Comparison of ENCODE assay signal across 9 mouse cellular contexts in genomic region chr7:87583868-87584267, GRCm38 (mm10). TPM values are rescaled to one million over a fixed set of nuclear protein-coding genes. Genes with fewer than 3 reads are reported as not detected.
A peak's percentile ranks its signal among the peaks of the same experiment; 100 is the strongest.
DNase-seq lines count a peak whose midpoint lies in the region; ATAC-seq and TF ChIP-seq lines count a peak whose summit lies in the region.
"Had no signal": no experiment of that assay in that cellular context is flagged by ENCODE, and none has a peak within 500 bp of the region (broad histone marks: within the 10 kb centered on the region; RNA-seq: fewer than 3 reads in every experiment).

Grm5 (plus strand) TSS chr7:87584168.

- H3K4me3 ChIP-seq in lung, embryonic 14.5 days (ENCODE audit: low read depth, low read length), result 0 out of 2 replicates have a peak within 1 kb of the TSS, but pooled peaks have one; percentile 6
- H3K4me3 ChIP-seq in forebrain, embryonic 14.5 days (ENCODE audit: low read depth, low read length), result peak within 1 kb of the TSS; percentile 45
- peak within 1 kb of the TSS; percentile 40 for H3K4me3 ChIP-seq in neural tube, embryonic 12.5 days

- H3K9ac ChIP-seq in lung, embryonic 14.5 days, result no peak within 1 kb of the TSS
- H3K9ac ChIP-seq in forebrain, embryonic 14.5 days (ENCODE audit: low read length), result peak within 1 kb of the TSS; percentile 64
- peak within 1 kb of the TSS; percentile 59 for H3K9ac ChIP-seq in neural tube, embryonic 12.5 days

- 17% methylated on average over 2 of the region's 2 CpGs for WGBS in lung, embryonic 14.5 days
- 9% methylated on average over 2 of the region's 2 CpGs for WGBS in forebrain, embryonic 14.5 days
- 15% methylated on average over 2 of the region's 2 CpGs for WGBS in neural tube, embryonic 12.5 days

- H3K9me3 ChIP-seq in lung, embryonic 14.5 days (ENCODE audit: low read depth, low read length), result no peaks in the 10 kb centered on the region
- no peaks in the 10 kb centered on the region for H3K9me3 ChIP-seq in forebrain, embryonic 14.5 days (replicated peaks; ENCODE audit: control insufficient read depth, low read length)
- no peaks in the 10 kb centered on the region for H3K9me3 ChIP-seq in neural tube, embryonic 12.5 days

- no peak for ATAC-seq in lung, embryonic 14.5 days (ENCODE audit: insufficient read depth)
- ATAC-seq in forebrain, embryonic 14.5 days, result no peak
- 0 out of 2 replicates have a peak, but pooled peaks have one; percentile 11 for ATAC-seq in neural tube, embryonic 12.5 days (ENCODE audit: low FRiP score, low read depth)
- ATAC-seq in activated CD4-positive, CD25-positive, alpha-beta regulatory T cell, adult 4 months, result no peak

- H3K4me2 ChIP-seq in lung, embryonic 14.5 days, result peak within 1 kb of the TSS; percentile 53
- H3K4me2 ChIP-seq in forebrain, embryonic 14.5 days (ENCODE audit: low read length), result peak within 1 kb of the TSS; percentile 71
- peak within 1 kb of the TSS; percentile 73 for H3K4me2 ChIP-seq in neural tube, embryonic 12.5 days (replicated peaks)

- no peak within 1 kb of the TSS for H3K27ac ChIP-seq in lung, embryonic 14.5 days (ENCODE audit: low read depth)
- H3K27ac ChIP-seq in forebrain, embryonic 14.5 days (ENCODE audit: low read depth, low read length), result peak within 1 kb of the TSS; percentile 60; the same call in 1 of the 2 replicates
- no peak within 1 kb of the TSS for H3K27ac ChIP-seq in neural tube, embryonic 12.5 days

- H3K27me3 ChIP-seq in lung, embryonic 14.5 days (ENCODE audit: insufficient read depth, low read length), result peaks cover 19% of the 10 kb centered on the region
- H3K27me3 ChIP-seq in forebrain, embryonic 14.5 days (replicated peaks; ENCODE audit: control insufficient read depth, insufficient read depth, low read length), result no peaks in the 10 kb centered on the region; the same call in 1 of the 2 replicates
- peaks cover 15% of the 10 kb centered on the region; the same call in 1 of the 2 replicates for H3K27me3 ChIP-seq in neural tube, embryonic 12.5 days (replicated peaks)

- no peaks in the 10 kb centered on the region for H3K4me1 ChIP-seq in lung, embryonic 14.5 days (ENCODE audit: insufficient read depth)
- no peaks in the 10 kb centered on the region for H3K4me1 ChIP-seq in forebrain, embryonic 14.5 days (ENCODE audit: control insufficient read depth, insufficient read depth, low read length)
- 0 out of 2 replicates have a peak, but pooled peaks cover 3% of the 10 kb centered on the region for H3K4me1 ChIP-seq in neural tube, embryonic 12.5 days

- no peaks in the 10 kb centered on the region for H3K36me3 ChIP-seq in lung, embryonic 14.5 days (ENCODE audit: insufficient read depth)
- H3K36me3 ChIP-seq in forebrain, embryonic 14.5 days (ENCODE audit: control insufficient read depth, insufficient read depth, low read length), result no peaks in the 10 kb centered on the region
- H3K36me3 ChIP-seq in neural tube, embryonic 12.5 days, result no peaks in the 10 kb centered on the region

- DNase-seq in lung, embryonic 14.5 days, result no peak
- DNase-seq in lung, postnatal 25 days (ENCODE audit: low spot score), result no peak
- no peak for DNase-seq in forebrain, embryonic 14.5 days (ENCODE audit: low spot score)
- no peak for DNase-seq in layer of hippocampus, postnatal 36 days
- no peak for DNase-seq in cerebellum, adult 18-20 months
- no peak for DNase-seq in urinary bladder, postnatal 14 days (ENCODE audit: low spot score)
- DNase-seq: lung, adult 18-20 months had no signal

- TF ChIP-seq CTCF in lung, embryonic 14.5 days (IDR thresholded peaks at IDR 0.05; ENCODE audit: low read depth), result no peak

RNA-seq across cellular contexts. Expression of gene Grm5, which starts in this region (rescaled TPM):
- 0.03 TPM in 1 of 2 replicates, not detected in the other for polyA plus RNA-seq in lung, embryonic 14.5 days (2014; fragmentation: Nextera tagmentation; extraction: Ambion mirVana)
- polyA plus RNA-seq in forebrain, embryonic 14.5 days (2014; fragmentation: Nextera tagmentation; extraction: Ambion mirVana), result 14.3 and 24.2 TPM in 2 replicates
- total RNA-seq in layer of hippocampus, postnatal 36 days (2021), result 100 to 1,000 TPM; 256 to 259 TPM
- 2.8 and 3.5 TPM in 2 replicates for polyA plus RNA-seq in neural tube, embryonic 12.5 days (2016; fragmentation: Nextera tagmentation; extraction: Ambion mirVana)
- under 1 TPM in 1 of 2 experiments, not detected in 1; 0.15 TPM for polyA plus RNA-seq in activated CD4-positive, CD25-positive, alpha-beta regulatory T cell, adult 4 months (2017; shearing (Covaris generic))
